Mouse (Mus musculus) common myeloid progenitor, adult 5-6 weeks (primary cell): ENCODE measurements at regions not wholly inside any gene's neighbourhood (a gene's known extent, or its start where the extent isn't known, plus 50 kb on each side); places are given as distances from the start of the nearest gene placed in this dataset.
A peak's percentile ranks its signal among the peaks of the same experiment; 100 is the strongest.
"Not testable (repeated sequence)": the region's sequence is repeated elsewhere in the genome, so short reads cannot be mapped to it uniquely, and the experiment has no call there.

Experiments used
- ATAC-seq: replicated peaks from 2 replicates; pipeline ENCODE4 v1.8.0; 2016; ENCODE audit warnings: low read depth, mild to moderate bottlenecking, moderate TSS enrichment, inconsistent platforms; ENCODE audit not compliant: poor library complexity, severe bottlenecking

DNA sequence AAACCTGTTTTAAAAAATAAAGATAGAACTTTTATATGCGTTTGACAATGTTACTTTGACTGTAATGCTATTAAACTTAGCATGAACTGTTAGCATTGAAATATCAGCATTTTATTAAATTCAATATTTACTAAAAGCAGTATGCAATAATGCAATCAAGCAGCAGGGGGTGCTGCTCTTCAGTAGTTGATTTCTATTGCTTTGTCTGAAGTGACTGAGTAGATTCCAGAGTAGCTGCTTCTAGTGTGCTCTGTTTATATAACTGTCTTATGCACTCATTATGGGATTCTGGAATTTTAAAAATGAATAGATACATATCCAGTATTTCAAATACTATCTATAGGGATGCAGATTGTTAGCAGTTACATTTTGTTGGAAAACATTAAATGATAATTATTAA is 146.2 kb downstream of the Gm28710 start:
- ATAC-seq = peak; percentile 69

DNA sequence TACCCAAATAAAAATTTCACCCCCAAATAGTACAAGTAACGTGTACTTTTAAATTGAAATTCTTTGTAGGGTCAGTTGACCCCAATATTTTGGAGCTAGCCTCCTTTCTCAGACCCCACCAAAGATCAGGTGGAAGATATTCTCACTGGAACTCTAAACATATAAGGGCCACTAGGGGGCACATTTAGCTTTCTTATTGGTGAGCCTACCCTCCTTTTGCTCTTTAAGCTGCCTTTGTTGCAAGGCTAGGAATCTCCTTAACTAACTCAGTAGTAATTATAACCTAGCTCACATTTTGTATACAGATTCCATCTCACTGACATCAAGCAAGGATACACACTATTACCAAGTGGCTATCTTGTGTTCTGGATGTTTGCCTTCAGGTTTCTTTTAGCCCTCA is 155.8 kb downstream of the Gm28710 start:
- ATAC-seq = peak; percentile 84

DNA sequence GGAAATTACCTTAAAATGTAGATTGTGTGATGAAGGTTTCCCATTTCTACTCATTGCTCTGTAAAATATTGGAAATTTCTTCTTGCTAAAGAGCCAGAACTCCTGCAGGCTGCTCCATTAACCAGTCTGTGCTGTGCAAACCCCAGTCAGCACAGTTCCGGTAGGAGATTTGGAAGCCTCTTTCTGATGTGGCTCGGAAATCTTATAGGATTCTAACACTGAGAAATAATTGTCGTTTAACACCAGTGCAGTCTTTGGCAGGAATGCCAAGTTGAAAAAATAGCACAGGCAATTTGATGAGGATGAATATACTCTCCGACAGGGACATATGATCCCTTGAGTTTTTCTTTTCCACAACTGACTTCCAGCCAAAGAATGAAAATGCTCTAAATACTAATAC is 176.1 kb downstream of the Gm28710 start:
- ATAC-seq = no peak

DNA sequence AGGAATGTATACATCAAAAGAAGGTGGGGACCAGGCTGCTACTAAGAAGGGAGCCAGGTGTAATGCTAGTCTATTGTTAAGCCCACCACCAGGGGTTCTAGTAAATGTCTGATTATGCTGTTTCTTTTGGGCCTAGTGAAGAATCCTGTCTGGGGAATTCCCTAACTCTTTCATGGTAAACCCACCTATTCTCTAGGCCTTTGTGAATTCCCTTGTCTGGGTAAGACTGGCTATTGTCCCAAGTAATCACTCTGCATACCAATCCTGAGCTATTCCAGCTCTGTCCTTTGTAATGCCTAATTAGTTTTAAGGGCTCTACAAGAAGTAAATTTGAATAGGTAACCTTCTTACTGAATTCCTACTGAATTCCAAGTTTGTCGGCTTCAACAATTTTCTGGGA is 177.2 kb downstream of the Gm28710 start:
- not testable (repeated sequence) for ATAC-seq

DNA sequence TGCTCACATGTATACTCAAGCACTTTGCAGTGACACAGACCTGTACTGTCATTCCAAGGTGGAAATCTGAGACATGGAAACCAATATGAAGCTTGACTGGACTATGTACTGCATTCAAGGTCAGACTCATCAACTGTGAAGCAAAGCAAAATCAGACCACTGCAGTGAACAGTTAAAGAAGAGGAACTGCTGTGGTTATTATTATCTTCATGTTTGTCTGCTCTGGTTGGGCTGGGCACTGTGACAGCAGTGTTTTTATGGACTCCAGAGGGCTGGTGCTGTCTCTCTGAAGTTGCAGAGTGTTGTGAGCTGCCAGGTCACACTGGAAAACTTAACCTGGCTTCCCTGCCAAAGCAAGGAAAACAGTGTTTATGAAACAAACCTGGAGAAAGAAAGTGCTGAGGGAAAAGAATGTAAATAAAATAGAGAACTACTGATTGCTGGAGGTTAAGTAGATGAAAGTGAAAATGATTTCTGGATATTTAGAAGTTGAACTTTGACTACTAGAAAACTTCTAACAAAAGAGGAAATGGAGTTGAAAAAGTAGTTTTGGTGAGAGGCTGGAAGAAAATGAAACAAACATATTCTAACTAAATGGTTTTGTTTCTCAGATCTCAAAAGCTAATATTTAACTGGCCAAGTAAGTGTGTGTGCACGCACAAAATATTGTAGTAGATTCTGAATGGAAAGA is 181.7 kb downstream of the Gm28710 start:
- ATAC-seq = peak; percentile 95

DNA sequence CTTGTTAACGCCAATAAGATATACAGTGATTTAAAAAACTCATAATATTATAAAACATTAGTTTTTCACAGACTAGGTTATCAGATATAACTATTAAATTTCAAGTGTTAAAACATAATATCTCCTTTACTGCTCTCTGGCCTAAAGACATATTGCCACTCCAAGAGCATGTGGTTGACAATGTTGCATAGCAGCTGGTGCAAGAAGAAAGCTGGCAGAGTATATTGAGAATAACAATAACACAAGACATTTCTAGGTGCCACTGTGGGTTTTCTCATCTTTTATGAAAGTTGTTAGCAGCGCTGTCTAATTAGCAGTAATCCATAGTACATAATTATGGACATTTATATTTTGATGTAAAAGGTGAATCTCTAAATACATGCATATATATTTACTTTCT is 184.4 kb downstream of the Gm28710 start:
- no peak for ATAC-seq

DNA sequence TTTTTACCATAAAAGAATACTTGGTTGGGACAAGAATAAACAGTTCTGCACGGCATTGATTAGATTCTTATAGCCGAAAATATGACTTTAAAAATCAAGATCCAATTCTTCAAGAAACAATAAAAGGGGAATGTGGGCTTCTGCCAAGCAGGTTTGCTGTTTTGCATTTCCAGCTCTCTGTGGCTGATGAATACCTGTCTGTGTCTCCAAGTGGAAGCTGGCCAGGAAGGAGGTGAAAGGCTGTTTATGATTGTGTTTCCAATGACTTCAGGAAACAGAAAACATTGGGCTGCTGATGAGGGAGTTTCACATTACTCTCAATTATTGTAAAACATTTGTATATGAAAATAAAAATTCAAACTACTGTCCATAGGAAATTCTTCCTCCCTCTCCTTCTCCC is 193.3 kb downstream of the Gm28710 start:
- ATAC-seq = no peak

DNA sequence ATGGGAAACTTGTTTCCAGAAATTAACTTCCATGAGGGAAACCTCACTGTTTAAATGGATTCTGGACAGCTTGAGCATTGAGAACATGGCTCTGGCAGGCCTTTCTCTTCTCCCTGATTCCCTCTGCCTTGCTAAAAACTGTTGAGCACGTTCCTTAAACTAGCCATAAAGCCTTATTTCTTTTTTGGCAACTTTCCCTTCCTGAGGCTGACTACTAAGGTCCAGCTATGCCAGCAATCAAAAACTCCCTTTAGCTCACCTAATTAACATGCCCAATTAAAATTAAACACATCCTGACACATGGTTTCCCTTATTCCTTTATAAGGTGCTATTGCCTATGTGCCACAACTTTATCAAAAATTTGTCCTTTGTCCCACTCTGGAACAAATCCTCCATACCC is 199.9 kb downstream of the Gm28710 start:
- no peak for ATAC-seq

DNA sequence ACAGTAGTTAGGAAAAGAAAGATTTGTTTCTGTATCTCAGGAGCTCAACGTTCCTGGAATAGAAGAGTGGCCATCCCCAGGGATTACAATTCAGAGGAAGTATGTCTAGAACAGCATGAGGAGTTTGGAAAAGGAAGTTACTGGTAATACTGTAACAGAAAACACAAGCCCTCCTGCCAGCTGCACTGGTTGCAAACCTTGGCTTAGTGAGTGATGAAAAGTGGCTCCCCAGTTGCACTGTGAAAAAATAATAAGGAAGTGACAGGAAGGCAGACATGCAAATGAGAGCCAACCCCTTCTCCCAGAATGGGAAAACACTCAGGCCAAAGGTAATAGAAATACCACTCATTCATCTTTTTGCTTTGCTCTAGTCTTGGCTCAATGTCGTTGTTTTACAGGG is 207.6 kb downstream of the Gm28710 start:
- no peak for ATAC-seq

DNA sequence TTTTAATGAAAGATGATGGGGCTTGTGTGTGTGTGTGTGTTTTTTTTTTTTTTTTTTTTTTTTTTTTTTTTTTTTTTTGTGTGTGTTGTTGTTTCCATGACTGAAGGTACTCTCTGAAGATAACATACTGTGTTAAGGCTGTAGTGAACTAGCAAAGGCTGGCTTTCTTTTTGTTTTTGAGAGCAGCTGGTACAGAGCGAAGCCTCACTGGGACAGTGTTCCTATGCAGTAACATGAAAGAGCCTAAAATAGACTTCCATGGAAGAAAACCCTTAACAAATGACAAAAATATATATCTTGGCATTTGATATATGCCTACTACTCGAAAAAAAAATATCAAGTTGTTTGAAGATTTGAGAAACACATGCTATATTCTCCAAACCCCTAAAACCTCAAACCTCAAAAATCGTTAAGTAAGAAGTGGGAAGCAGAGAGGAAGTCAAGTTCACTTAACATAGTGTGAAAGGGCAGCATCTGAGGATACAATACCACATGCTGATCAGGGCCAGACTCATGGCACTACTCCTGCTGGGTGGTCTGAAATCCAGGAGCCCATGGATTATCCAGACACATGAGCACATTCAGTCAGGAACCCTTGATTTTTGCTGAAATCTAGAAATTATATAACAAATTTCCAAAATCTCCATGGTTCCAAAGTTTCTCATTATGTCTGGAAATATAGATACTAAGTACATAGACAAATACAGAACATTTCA is 215.4 kb downstream of the Gm28710 start:
- ATAC-seq = peak; percentile 93

DNA sequence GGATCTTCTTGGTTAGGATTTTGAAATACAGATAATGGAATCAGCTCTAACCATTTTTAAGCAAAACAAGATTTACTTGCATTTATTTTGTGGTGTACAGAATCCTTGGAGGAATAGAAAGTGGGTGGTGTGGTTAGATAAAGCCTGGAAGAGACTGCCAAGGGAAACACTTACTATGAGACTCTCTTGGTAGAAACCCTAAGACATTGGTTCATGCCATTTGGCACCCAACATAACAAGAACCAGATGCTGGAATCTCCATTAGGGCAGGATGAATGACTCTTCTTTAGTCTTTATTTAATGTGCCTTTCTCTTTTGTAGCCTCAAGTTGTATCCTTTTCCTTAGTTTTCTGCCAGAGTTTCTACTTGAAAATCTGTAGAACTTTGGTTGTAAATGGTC is 230.0 kb downstream of the Gm28710 start:
- no peak for ATAC-seq

DNA sequence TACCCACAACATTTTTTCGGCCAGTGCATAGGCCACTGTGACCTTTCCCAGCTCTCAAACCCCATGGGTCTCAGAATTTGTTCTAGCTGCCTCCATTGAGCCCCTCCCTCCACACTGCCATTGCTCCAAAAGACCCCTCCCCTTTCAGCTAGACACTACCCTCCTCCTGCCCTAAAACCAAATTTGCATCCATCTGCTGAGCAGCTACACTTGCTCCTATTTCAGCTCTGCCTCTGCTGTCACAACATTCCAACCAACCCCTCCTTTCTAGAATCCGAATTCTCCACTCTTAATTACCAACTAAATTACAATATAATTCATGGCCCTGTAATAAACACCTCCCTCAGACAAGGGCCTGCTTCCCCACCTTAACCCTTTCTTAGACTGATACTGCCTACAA is 262.3 kb downstream of the Gm28710 start:
- no peak for ATAC-seq

DNA sequence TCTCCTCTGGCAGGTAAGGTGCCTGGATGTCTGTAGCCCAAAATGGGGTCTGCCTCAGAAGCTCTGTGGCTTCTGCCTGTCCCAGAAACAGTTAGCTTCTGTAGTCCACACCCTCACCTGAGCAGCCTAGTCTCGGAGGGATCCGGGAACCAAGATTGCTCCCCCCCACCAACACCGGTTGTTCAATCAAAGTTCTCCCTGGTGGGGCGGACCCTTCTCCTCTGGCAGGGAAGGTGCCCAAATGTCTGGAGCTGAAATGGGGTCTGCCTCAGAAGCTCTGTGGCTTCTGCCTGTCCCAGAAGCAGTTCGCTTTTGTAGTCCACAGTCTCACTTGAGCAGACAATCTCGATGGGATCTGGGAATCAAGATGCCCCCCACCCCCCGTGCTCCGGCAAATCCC is 273.0 kb downstream of the Gm28710 start:
- no peak for ATAC-seq

DNA sequence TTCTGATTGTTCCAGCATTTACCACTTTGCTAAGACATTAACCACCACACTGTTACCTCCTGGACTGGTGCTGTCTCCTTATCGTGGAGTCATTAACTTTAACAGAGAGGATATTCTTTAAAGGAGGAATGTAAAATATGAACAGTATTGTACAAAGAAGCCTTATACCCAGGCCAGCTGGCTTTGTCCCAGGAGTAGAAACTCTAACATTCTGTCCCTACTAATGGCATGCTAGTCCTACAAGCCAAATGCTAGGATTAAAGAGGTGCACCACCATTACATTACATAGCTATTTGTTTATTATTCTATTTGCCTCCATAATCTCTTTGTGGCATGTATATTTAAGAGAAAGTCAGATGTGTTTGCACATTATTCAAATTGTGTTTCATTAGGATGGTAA is 288.8 kb downstream of the Gm28710 start:
- ATAC-seq = no peak

DNA sequence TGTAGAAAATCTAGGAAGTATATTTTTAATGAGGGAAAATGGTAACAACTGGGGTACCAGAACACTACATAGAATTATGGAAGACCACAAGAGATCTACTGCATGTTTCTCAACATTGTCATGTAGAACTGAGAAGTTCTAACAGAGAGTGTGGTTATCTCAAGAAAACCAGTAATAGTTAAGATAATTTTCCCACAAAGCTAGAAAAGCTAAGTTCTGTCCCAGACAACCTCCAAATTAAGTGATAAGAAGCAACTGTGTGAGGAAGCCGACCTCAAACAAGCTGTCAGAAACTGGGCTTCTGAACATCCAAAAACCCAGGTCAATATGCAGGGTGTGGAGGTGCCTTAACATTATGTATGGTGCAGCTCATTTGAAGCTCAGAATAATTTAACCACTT is 261.4 kb upstream of the Speer4f2 start:
- 0 out of 2 replicates have a peak, but pooled peaks have one; percentile 22 for ATAC-seq

DNA sequence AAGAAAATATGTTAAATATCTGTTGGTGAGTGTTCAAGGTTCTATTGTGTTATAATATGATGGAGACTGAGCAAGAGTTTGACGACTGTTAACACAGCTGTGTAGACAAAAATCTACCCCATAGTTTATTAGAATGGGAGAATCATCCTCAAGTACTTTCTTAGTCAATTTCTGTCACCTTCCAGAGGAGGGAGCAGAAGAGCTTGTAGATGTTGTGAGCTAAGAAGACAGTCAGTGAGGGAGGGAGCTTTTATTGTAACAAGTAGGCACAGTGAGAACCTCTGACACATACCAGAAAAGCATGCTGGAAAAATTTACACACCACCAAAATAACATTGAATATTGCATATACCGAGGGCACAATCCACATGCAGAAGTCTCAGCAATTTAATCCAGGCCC is 261.0 kb upstream of the Speer4f2 start:
- peak; percentile 68 for ATAC-seq

DNA sequence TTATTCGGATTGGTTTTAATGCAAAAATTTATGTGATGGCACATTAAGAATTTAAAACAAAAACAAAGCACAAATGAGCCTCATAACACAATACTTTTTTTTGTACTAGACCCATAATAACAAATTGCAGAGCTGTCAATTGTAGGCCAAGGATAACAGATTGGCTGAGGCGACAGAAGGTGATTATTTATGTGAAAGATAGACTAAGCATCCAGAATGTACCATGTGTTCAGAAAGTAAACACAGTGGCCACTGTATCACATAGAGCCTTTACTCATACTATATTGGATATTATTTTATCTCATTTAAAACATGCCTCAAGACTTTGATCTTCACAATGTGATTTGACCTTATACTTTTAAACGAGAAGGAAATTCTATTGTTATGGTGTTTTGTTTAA is 257.9 kb upstream of the Speer4f2 start:
- no peak for ATAC-seq

DNA sequence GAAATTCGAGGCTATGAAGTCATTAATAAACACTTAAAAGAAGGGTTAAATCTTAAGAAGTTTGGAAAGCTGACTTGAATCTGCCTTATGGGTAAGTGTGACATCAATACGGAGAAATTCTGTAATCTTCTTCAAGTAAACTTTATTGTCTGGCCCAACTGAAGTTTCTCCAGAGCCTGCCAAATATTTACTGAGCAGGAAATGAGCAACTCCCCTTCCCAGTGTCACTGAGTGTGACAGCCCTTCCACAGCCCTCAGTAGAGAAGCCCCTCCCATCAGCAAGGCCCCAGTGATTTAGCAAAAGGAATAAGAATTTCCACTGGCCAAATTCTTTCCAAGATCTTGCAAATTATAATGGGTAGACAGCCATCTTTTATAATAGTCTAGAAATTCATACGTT is 256.9 kb upstream of the Speer4f2 start:
- no peak for ATAC-seq

DNA sequence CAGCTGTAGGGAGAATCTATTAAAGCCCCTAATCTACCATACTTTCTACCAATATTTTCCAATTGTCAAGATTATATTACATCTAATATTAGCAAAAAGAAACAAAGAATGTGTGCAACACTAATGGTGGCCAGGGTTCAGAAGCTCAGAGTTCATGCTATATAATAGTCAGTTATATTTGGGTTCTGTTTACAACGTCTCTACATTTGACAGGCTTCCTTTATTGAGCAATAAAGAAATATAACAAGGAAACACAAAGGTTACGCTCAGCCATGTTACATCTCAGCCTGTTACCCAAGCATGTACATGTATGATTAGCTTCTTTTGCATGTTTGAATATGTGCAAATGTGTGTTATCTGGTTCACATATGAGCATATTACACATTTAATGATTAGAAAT is 247.7 kb upstream of the Speer4f2 start:
- no peak for ATAC-seq

DNA sequence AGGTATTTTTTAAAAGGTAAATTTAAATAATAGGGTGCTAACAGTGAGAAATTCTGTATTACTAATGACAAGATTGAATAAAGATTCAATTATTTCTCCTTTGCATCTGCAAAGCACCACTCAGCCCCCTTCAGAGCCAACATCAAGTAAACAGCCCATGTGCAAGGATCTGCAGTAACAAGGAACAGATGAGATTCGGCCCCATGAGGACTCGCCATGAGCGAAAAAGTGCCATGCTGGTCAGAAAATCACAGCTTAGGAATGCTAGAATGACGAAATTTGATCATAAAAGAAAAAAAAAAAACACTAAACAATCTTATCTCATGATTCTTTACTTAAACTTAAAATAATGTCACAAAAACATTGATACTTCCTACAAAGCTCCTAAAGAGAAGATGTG is 245.5 kb upstream of the Speer4f2 start:
- ATAC-seq = no peak

DNA sequence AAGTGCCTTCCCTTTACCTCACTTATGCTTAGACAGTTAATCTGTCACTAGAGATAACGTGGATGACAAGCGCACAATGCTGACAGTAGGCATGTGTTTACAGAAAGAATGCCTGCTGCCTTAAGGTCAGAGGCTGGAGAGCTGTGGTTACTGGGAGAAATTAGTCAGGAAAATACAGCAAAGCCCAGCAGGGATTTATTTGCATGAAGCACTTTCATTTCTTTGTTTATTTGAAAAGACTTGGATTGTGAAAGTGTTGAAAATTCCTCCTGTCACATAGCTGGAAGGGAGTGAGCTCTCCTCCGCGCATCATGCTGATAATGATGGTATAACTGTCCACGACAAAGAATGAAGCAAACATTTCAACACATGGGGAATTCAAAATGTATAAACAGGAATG is 237.5 kb upstream of the Speer4f2 start:
- ATAC-seq = no peak

DNA sequence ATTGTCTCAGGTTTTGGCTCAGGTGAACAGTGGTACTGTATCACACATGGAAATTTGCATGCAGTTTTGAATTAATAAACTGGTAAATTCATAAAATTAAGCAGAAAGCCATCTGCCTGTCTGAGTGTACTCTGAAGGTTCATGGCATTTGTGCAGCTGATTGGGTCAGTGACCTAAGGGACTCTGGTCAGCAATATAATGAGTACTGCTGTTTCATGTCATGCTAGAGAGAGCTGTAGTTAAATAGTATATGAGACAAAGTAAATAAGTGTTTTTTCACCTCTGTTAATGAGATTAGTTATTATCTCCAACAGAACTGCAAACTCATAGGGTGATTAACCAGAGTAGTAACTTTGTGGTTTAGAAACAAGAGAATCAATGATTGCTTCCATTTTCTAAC is 231.4 kb upstream of the Speer4f2 start:
- ATAC-seq = no peak
